Mouse (Mus musculus) lung, embryonic 14.5 days (tissue): ENCODE data around the gene Kcnk15. TPM values are rescaled to one million over a fixed set of nuclear protein-coding genes. Genes with fewer than 3 reads are reported as not detected.
A peak's percentile ranks its signal among the peaks of the same experiment; 100 is the strongest.

Experiments
- ATAC-seq: fragments of 200-750 bp; cut with Nextera tagmentation; 2 replicates; pipeline ENCODE4 v1.8.0; 2017; ENCODE audit warnings: mild to moderate bottlenecking, moderate TSS enrichment, moderate library complexity; ENCODE audit not compliant: insufficient read depth
- DNase-seq: peaks from one replicate; pipeline ENCODE4 v3.0.0-alpha.2; 2015
- H3K27ac ChIP-seq: fragments of 300-500 bp; sonication (generic); 2 replicates; pipeline ENCODE4 v1.5.1; 2014; ENCODE audit warnings: low read depth, mild to moderate bottlenecking, moderate library complexity
- H3K27me3 ChIP-seq: fragments of 300-500 bp; sonication (generic); 2 replicates; pipeline ENCODE4 v1.6.1; 2014; ENCODE audit warnings: low read length, control low read depth; ENCODE audit not compliant: insufficient read depth
- H3K36me3 ChIP-seq: fragments of 300-500 bp; sonication (generic); 2 replicates; pipeline ENCODE4 v1.6.1; 2014; ENCODE audit warnings: control low read depth; ENCODE audit not compliant: insufficient read depth
- H3K4me1 ChIP-seq: fragments of 300-500 bp; sonication (generic); 2 replicates; pipeline ENCODE4 v1.6.1; 2014; ENCODE audit warnings: antibody characterized with exemption, control low read depth; ENCODE audit not compliant: insufficient read depth
- H3K4me2 ChIP-seq: fragments of 300-500 bp; sonication (generic); 2 replicates; pipeline ENCODE4 v1.6.1; 2014; ENCODE audit warnings: mild to moderate bottlenecking
- H3K4me3 ChIP-seq: fragments of 300-500 bp; sonication (generic); 2 replicates; pipeline ENCODE4 v1.5.1; 2014; ENCODE audit warnings: low read depth, low read length
- H3K9ac ChIP-seq: fragments of 300-500 bp; sonication (generic); 2 replicates; pipeline ENCODE4 v1.6.1; 2014
- H3K9me3 ChIP-seq: fragments of 300-500 bp; sonication (generic); 2 replicates; pipeline ENCODE4 v1.6.1; 2016; ENCODE audit warnings: low read depth, low read length, control low read depth
- CTCF ChIP-seq: IDR thresholded peaks from 2 replicates; pipeline ENCODE4 v1.5.1; 2016; ENCODE audit warnings: antibody characterized with exemption, low read depth
- WGBS: fragments of 180-500 bp; shearing (Covaris S2); extraction: QIAGEN DNeasy Blood & Tissue Kit; methylation state at CpG from one replicate; pipeline ENCODE4 v1.1.7; 2014; 5-methylcytosine and 5-hydroxymethylcytosine counted together
- polyA plus RNA-seq: library from polyadenylated mRNA; unstranded; fragments of >200 nt; fragmentation: Nextera tagmentation; extraction: Ambion mirVana; gene quantifications from 2 replicates; pipeline ENCODE4 v1.2.1, GENCODE M21; 2014

The Kcnk15 gene
- not detected in 2 replicates for polyA plus RNA-seq

- no peak within 1 kb of the TSS for H3K27ac ChIP-seq
- no peaks in the 10 kb centered on the region for H3K9me3 ChIP-seq
- DNase-seq, result peak; percentile 52
- under 1% methylated on average over 38 of the region's 38 CpGs for WGBS
- H3K4me1 ChIP-seq, result no peaks in the 10 kb centered on the region
- H3K9ac ChIP-seq, result no peak within 1 kb of the TSS
- H3K36me3 ChIP-seq, result no peaks in the 10 kb centered on the region
- ATAC-seq, result no peak
- H3K4me3 ChIP-seq, result peak within 1 kb of the TSS; percentile 15; the same call in 1 of the 2 replicates
- H3K4me2 ChIP-seq, result peak within 1 kb of the TSS; percentile 36
- peak; percentile 57 for TF ChIP-seq CTCF
- peaks cover 79% of the 10 kb centered on the region for H3K27me3 ChIP-seq
Observed at GRCm38 (mm10) chr2:163853461-163853901, at the start of gene Kcnk15. Kcnk15 (plus strand) TSS chr2:163853651.

- Histone ChIP-seq H3K4me1 (no peaks in the 10 kb centered on the region), H3K4me3 (no peak overlapping the region)
- WGBS, result 62% methylated on average over 5 of the region's 5 CpGs
Observed at GRCm38 (mm10) chr2:163803838-163804237, 49.6 kb upstream of the Kcnk15 start.

GRCm38 (mm10) chr2:163809166-163809565 lies 44.3 kb upstream of the Kcnk15 start:
- H3K36me3 ChIP-seq, result no peaks in the 10 kb centered on the region
- no peak overlapping the region for H3K27ac ChIP-seq
- no peaks in the 10 kb centered on the region for H3K9me3 ChIP-seq
- DNase-seq (no peak), ATAC-seq (no peak)
- no peak for TF ChIP-seq CTCF
- 75% methylated on average over 4 of the region's 4 CpGs for WGBS
- H3K4me3 ChIP-seq, result no peak overlapping the region
- no peaks in the 10 kb centered on the region for H3K27me3 ChIP-seq
- no peak overlapping the region for H3K4me2 ChIP-seq
- no peak overlapping the region for H3K9ac ChIP-seq
- H3K4me1 ChIP-seq, result no peaks in the 10 kb centered on the region

More at GRCm38 (mm10) chr2:163803838-163804237, 49.6 kb upstream of the Kcnk15 start:
- no peak for TF ChIP-seq CTCF
- H3K27me3 ChIP-seq, result no peaks in the 10 kb centered on the region
- H3K9me3 ChIP-seq, result no peaks in the 10 kb centered on the region
- no peaks in the 10 kb centered on the region for H3K36me3 ChIP-seq
- H3K9ac ChIP-seq, result no peak overlapping the region
- H3K27ac ChIP-seq, result no peak overlapping the region
- DNase-seq (no peak), ATAC-seq (no peak)
- no peak overlapping the region for H3K4me2 ChIP-seq

GRCm38 (mm10) chr2:163809704-163810103 lies 43.7 kb upstream of the Kcnk15 start:
- 24% methylated on average over 7 of the region's 7 CpGs for whole genome bisulfite sequencing
- H3K4me2 ChIP-seq, result no peak overlapping the region
- no peak overlapping the region for H3K27ac ChIP-seq
- no peak for TF ChIP-seq CTCF
- H3K27me3 ChIP-seq, result no peaks in the 10 kb centered on the region
- H3K4me3 ChIP-seq, result no peak overlapping the region
- H3K9ac ChIP-seq, result no peak overlapping the region
- no peaks in the 10 kb centered on the region for H3K4me1 ChIP-seq
- ATAC-seq, result no peak
- DNase-seq, result peak; percentile 47
- H3K36me3 ChIP-seq, result no peaks in the 10 kb centered on the region
- H3K9me3 ChIP-seq, result no peaks in the 10 kb centered on the region

GRCm38 (mm10) chr2:163813077-163813476 lies 40.4 kb upstream of the Kcnk15 start:
- WGBS, result 60% methylated on average over 5 of the region's 5 CpGs
- DNase-seq, result no peak

GRCm38 (mm10) chr2:163814739-163815465 lies 38.5 kb upstream of the Kcnk15 start:
- H3K27ac ChIP-seq, result no peak overlapping the region
- no peak for DNase-seq
- H3K36me3 ChIP-seq, result no peaks in the 10 kb centered on the region
- no peak for TF ChIP-seq CTCF
- 77% methylated on average over 9 of the region's 9 CpGs for WGBS
- no peaks in the 10 kb centered on the region for H3K4me1 ChIP-seq
- H3K9ac ChIP-seq, result no peak overlapping the region
- no peaks in the 10 kb centered on the region for H3K9me3 ChIP-seq
- H3K4me3 ChIP-seq, result no peak overlapping the region
- no peak for ATAC-seq
- H3K27me3 ChIP-seq, result no peaks in the 10 kb centered on the region
- H3K4me2 ChIP-seq, result no peak overlapping the region

More at GRCm38 (mm10) chr2:163813077-163813476, 40.4 kb upstream of the Kcnk15 start:
- Histone ChIP-seq H3K4me1 (no peaks in the 10 kb centered on the region), H3K9ac (no peak overlapping the region), H3K4me3 (no peak overlapping the region), H3K9me3 (no peaks in the 10 kb centered on the region), H3K36me3 (no peaks in the 10 kb centered on the region), H3K4me2 (no peak overlapping the region), H3K27ac (no peak overlapping the region), H3K27me3 (no peaks in the 10 kb centered on the region)
- no peak for TF ChIP-seq CTCF
- ATAC-seq, result no peak

- no peak within 1 kb of the TSS for H3K4me2 ChIP-seq
- H3K27ac ChIP-seq, result no peak within 1 kb of the TSS
- H3K36me3 ChIP-seq, result no peaks in the 10 kb centered on the region
- H3K27me3 ChIP-seq, result no peaks in the 10 kb centered on the region
- no peak for DNase-seq
- H3K4me1 ChIP-seq, result no peaks in the 10 kb centered on the region
- H3K4me3 ChIP-seq, result no peak within 1 kb of the TSS
- H3K9me3 ChIP-seq, result no peaks in the 10 kb centered on the region
- no peak for ATAC-seq
- 52% methylated on average over 4 of the region's 4 CpGs for WGBS
- TF ChIP-seq CTCF, result no peak
- no peak within 1 kb of the TSS for H3K9ac ChIP-seq
Observed at GRCm38 (mm10) chr2:163820607-163821006, 32.8 kb upstream of the Kcnk15 start, which contains the start of gene Ccn5. Ccn5 (plus strand) TSS chr2:163820861.
